Mouse (Mus musculus): ENCODE data around the gene Ulk1.

- no peak for TF ChIP-seq POLR2A (IDR thresholded peaks at IDR 0.05; ENCODE audit: insufficient read depth, low read depth, low read length)
- TF ChIP-seq CTCF (IDR thresholded peaks at IDR 0.05; ENCODE audit: insufficient read depth, low read depth, low read length) = no peak
Measured at GRCm38 (mm10) chr5:110770031-110770445, 39.9 kb downstream of the Ulk1 start.

Measured in olfactory bulb, adult 2 months (tissue).